Mouse (Mus musculus) hindbrain, embryonic 10.5 days (tissue): Measurements from ENCODE around the gene Sds. TPM values are rescaled to one million over a fixed set of nuclear protein-coding genes. Genes with fewer than 3 reads are reported as not detected.

Experiments used
- DNase-seq: peaks from one replicate; pipeline ENCODE4 v3.0.0-alpha.2; 2017; ENCODE audit warnings: low spot score
- H3K27ac ChIP-seq: fragments of 300-500 bp; sonication (generic); 2 replicates; pipeline ENCODE4 v1.5.1; 2016; ENCODE audit warnings: mild to moderate bottlenecking, moderate library complexity
- H3K27me3 ChIP-seq: fragments of 300-500 bp; sonication (generic); 2 replicates; pipeline ENCODE4 v1.6.1; 2016; ENCODE audit warnings: mild to moderate bottlenecking; ENCODE audit not compliant: poor library complexity, insufficient read depth, severe bottlenecking
- H3K36me3 ChIP-seq: fragments of 300-500 bp; sonication (generic); 2 replicates; pipeline ENCODE4 v1.6.1; 2016; ENCODE audit warnings: mild to moderate bottlenecking, moderate library complexity
- H3K4me1 ChIP-seq: fragments of 300-500 bp; sonication (generic); replicated peaks from 2 replicates; pipeline ENCODE4 v1.6.1; 2016; ENCODE audit warnings: mild to moderate bottlenecking
- H3K4me3 ChIP-seq: fragments of 300-500 bp; sonication (generic); 2 replicates; pipeline ENCODE4 v1.5.1; 2016; ENCODE audit warnings: mild to moderate bottlenecking, moderate library complexity
- H3K9me3 ChIP-seq: fragments of 300-500 bp; sonication (generic); 2 replicates; pipeline ENCODE4 v1.6.1; 2016; ENCODE audit warnings: mild to moderate bottlenecking, moderate library complexity
- WGBS: fragments of 180-500 bp; shearing (Covaris S2); methylation state at CpG from one replicate; pipeline ENCODE4 v1.1.7; 2016; 5-methylcytosine and 5-hydroxymethylcytosine counted together
- polyA plus RNA-seq: library from polyadenylated mRNA; unstranded; fragments of >200 nt; fragmentation: Nextera tagmentation; extraction: Ambion mirVana; gene quantifications from 2 replicates; pipeline ENCODE4 v1.2.1, GENCODE M21; 2016

Gene Sds
- polyA plus RNA-seq, 1 experiment from 2014 or later, result not detected

DNA sequence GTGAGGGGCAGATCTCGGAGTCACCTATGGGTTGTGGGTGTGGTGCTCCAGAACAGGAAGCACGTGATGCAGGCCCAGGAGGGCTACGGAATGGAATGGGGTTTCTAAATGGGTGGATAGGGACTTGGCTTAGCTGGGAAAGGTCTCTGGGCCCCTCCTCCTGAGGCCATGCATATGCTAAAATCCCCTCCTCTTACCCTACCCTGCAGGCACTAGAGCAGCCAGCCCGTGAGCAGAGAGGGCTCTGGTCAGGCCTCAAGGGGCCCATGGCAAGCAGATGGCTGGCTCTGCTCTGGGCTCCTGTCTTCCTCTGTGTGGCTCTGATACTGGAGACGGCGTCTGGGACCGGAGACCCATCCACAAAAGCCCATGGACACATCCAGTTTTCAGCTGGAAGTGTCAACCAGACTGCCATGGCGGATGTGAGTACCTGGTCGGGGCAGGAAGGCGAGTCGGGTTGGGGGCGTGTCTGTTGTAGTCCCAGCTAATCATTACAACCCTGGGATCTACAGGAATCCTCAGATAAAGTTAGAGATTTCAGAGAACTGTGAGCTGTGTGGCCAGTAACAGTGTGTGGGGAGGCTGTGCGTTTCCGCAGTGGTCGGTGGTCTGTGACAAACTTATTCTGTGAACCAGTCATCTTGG is 36.7 kb downstream of the Sds start:
- no peaks in the 10 kb centered on the region for H3K36me3 ChIP-seq
- no peak overlapping the region for H3K27ac ChIP-seq
- peaks cover 5% of the 10 kb centered on the region for H3K9me3 ChIP-seq
- H3K4me3 ChIP-seq, result no peak overlapping the region
- peaks cover 70% of the 10 kb centered on the region for H3K4me1 ChIP-seq
- peak; percentile 35 for DNase-seq
- H3K27me3 ChIP-seq, result peaks cover 19% of the 10 kb centered on the region
- 36% methylated on average over 15 of the region's 15 CpGs for WGBS

DNA sequence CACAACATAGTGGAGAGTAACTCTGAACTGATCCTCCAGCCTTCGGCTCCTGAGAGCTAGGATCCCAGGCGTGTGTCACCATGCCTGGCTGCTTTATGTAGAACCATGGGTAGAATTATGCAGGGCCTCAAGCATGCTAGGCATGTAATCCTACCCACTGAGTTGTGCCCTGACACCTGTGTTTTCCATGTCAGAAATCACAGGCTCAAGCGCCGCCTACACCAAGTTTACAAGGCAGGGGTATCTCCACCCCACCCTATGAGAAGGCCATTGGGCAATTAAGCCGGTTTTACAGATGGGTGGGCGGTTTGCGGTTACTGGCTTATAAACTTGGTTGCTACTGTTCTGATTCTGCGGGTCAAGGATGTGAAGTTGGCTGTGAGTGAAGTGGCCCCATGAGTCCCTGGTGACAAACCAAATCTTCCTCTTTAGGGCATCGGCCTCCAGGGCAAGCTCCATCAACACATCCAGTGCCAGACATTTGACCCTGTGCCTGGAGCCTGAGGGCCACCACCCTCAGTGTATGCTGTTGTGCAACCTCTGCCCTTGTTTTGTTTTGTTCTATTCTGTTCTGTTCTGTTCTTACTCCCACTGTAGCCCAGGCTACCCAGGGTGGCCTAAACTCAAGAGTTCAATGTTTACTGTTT is 37.8 kb downstream of the Sds start:
- no peak overlapping the region for H3K4me3 ChIP-seq
- 88% methylated on average over 9 of the region's 9 CpGs for WGBS
- H3K27ac ChIP-seq, result no peak overlapping the region
- H3K27me3 ChIP-seq, result peaks cover 19% of the 10 kb centered on the region
- H3K9me3 ChIP-seq, result peaks cover 3% of the 10 kb centered on the region
- peaks cover 71% of the 10 kb centered on the region for H3K4me1 ChIP-seq
- no peaks in the 10 kb centered on the region for H3K36me3 ChIP-seq
- DNase-seq, result no peak

DNA sequence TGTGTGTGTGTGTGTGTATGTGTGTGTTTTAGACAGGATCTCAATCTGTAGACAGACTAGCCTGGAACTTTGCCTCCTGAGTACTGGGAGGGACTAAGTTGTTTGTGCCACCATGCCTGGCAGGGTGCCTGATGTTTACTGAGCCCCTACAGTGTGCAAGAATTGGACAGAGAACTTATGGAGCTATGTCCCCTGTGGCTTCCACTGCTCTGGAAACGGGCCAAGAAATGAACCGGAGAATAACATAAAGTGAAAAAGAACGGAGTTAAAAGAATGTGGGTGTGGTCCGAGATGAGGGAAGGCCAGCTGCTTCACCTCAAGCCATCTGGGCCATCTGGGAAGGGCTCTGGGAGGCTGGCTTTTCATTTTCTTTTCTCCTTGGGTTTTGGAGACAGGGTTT is 38.4 kb downstream of the Sds start:
- no peak overlapping the region for H3K4me3 ChIP-seq
- no peak for DNase-seq
- H3K27ac ChIP-seq, result peak overlapping the region; percentile 50; the same call in 1 of the 2 replicates
- H3K36me3 ChIP-seq, result no peaks in the 10 kb centered on the region
- peaks cover 19% of the 10 kb centered on the region for H3K27me3 ChIP-seq
- WGBS, result 53% methylated on average over 4 of the region's 4 CpGs
- peaks cover 71% of the 10 kb centered on the region for H3K4me1 ChIP-seq
- H3K9me3 ChIP-seq, result no peaks in the 10 kb centered on the region

DNA sequence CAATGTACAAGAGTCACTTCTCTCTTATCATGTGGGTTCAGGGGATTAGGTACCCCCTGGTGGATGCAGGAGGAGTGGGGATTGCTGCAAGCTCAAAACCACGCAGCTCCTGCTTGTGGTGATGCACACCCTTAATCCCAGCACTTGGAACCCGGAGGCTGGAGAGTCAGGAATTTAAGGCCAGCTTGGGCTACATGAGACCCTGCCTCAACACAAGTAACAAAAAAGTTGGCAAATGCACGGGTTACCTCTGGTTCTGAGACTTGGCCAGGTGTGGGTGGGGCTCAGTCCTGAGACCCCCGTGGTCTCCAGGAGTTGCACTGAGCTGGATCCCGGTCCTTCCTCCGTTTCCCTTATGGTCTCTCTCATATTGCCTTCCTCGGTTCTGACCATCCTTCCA is 39.1 kb downstream of the Sds start:
- Histone ChIP-seq H3K9me3 (no peaks in the 10 kb centered on the region), H3K4me3 (no peak overlapping the region), H3K27me3 (peaks cover 19% of the 10 kb centered on the region), H3K27ac (0 out of 2 replicates have a peak overlapping the region, but pooled peaks have one; percentile 50), H3K4me1 (peaks cover 66% of the 10 kb centered on the region), H3K36me3 (no peaks in the 10 kb centered on the region)
- 79% methylated on average over 7 of the region's 7 CpGs for WGBS
- no peak for DNase-seq

DNA sequence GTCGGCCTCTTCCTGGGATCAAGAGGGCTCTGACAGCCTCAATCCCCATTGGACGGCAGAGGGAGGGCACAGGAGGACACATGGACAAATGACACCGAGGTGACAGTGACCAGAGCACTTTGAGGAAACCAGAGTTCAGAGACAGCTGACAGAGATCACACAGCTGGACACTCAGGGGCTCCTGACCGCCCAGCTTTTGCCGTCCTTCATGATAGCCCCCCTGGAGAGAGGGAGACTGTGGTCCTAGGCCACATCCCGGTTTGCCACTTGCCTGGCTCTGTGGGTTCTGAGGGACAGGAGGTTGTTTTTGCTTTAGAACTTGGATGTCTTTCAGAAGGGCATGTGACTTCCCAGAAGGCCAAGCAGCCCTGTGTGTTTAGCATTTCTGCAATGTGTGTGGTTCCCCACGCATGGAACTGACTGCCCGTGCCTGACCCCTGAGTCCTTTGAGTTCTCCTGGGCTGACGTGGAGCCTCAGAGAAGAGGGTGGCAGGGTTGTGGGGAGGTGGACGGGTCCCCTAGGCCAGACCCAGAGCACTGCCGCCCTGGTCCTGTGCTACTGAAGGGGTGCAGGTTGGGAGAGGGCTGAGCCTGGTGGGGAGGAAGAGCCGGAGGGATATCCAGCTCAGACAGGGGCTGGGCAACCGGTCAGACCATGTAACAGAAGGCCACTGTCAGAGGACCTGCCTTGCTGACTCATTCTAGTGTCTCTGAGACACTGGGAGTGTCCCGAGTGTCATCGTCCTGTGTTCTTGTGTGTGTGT is 40.1 kb downstream of the Sds start:
- Histone ChIP-seq H3K27ac (peak overlapping the region; percentile 72), H3K4me3 (no peak overlapping the region), H3K4me1 (peaks cover 56% of the 10 kb centered on the region), H3K9me3 (no peaks in the 10 kb centered on the region), H3K36me3 (no peaks in the 10 kb centered on the region), H3K27me3 (peaks cover 16% of the 10 kb centered on the region)
- no peak for DNase-seq
- 63% methylated on average over 15 of the region's 15 CpGs for WGBS

DNA sequence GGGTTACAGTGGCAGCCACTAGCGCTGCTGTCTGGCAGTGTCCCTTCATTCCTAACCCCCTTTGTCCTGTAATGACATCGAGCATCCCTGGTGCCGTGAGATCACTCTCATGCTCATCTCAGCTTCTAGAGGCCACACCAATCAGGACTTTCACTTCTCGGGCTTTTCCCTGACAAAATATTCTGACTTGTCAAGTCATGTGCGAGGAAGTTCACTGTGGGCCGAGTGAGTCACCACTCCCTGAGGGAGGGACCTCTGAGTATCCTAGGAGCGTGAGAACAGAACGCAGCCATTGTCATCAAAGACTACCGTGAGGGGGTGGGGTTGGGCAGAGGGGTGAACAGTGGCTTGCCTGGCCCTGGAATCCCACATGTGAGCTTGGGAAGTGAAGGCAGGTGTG is 41.2 kb downstream of the Sds start:
- no peak for DNase-seq
- Histone ChIP-seq H3K9me3 (no peaks in the 10 kb centered on the region), H3K27me3 (peaks cover 5% of the 10 kb centered on the region; the same call in 1 of the 2 replicates), H3K4me1 (peaks cover 51% of the 10 kb centered on the region), H3K4me3 (no peak overlapping the region), H3K36me3 (0 out of 2 replicates have a peak, but pooled peaks cover under 1% of the 10 kb centered on the region), H3K27ac (peak overlapping the region; percentile 56)
- WGBS, result 53% methylated on average over 9 of the region's 9 CpGs

DNA sequence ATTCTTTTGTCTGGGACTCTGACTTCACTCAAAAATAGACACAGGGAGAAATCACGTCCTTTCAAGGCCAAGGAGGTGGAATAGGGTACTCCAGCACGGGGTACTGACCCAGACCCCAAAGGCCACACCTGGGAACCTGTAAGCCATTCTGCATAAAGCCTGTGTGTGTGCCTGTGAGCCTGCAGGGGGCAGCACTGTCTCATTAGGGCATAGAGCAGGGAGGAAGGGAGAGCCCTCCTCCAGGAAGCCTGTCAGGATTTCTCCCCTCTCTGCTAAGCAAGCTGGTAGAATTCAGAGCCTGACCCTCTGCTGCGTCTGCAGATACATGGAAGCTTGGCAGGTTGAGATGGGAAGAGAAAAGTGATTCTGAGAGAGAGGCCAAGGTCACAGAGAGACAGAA is 46.3 kb downstream of the Sds start:
- H3K4me1 ChIP-seq, result peaks cover 15% of the 10 kb centered on the region
- DNase-seq, result no peak
- no peak overlapping the region for H3K4me3 ChIP-seq
- H3K36me3 ChIP-seq, result peaks cover 9% of the 10 kb centered on the region; the same call in 1 of the 2 replicates
- WGBS, result 72% methylated on average over 3 of the region's 3 CpGs
- no peaks in the 10 kb centered on the region for H3K9me3 ChIP-seq
- H3K27me3 ChIP-seq, result no peaks in the 10 kb centered on the region
- no peak overlapping the region for H3K27ac ChIP-seq

DNA sequence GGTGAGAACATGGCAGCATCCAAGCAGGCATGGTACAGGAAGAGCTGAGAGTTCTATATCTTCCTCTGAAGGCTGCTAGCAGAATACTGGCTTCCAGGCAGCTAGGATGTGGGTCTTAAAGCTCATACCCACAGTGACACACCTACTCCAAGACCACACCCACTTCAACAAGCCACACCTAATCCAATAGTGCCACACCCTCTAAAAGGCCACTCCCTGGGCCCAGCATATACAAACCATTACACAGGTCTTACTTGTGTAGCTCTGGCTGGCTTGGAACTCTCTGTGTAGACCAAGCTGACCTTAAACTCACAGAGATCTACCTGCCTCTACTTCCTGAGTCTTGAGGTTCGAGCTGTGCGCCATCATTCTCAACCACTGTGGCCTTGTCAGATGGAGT is 48.4 kb downstream of the Sds start:
- no peaks in the 10 kb centered on the region for H3K9me3 ChIP-seq
- H3K27ac ChIP-seq, result no peak overlapping the region
- peaks cover 13% of the 10 kb centered on the region; the same call in 1 of the 2 replicates for H3K36me3 ChIP-seq
- H3K4me1 ChIP-seq, result peaks cover 10% of the 10 kb centered on the region
- no peaks in the 10 kb centered on the region for H3K27me3 ChIP-seq
- no peak overlapping the region for H3K4me3 ChIP-seq
- 92% methylated on average over 2 of the region's 2 CpGs for WGBS
- DNase-seq, result no peak

DNA sequence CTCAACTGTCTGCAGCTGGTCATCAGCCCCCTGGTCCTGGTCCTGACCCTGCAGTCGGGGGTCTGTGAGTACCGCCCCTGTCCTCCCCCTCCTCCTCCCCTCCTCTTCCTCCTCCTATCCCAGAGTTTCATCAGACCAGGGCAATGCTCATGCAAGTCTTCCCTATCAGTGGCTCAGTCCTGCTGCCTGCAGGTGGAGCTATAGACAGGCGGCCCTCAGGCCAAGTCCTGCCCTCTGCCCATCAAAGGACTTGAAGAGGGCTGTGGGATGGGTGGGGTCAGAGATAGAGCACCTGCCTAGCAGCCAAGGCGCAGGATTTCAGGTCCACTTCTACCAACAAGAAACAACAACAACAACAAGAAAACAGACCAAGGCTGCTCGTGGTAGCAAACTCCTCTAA is 49.4 kb downstream of the Sds start:
- 37% methylated on average over 5 of the region's 5 CpGs for WGBS
- peaks cover 14% of the 10 kb centered on the region for H3K36me3 ChIP-seq
- no peak overlapping the region for H3K4me3 ChIP-seq
- no peak for DNase-seq
- H3K4me1 ChIP-seq, result peaks cover 10% of the 10 kb centered on the region
- no peak overlapping the region; the same call in 1 of the 2 replicates for H3K27ac ChIP-seq
- H3K9me3 ChIP-seq, result no peaks in the 10 kb centered on the region
- no peaks in the 10 kb centered on the region for H3K27me3 ChIP-seq

DNA sequence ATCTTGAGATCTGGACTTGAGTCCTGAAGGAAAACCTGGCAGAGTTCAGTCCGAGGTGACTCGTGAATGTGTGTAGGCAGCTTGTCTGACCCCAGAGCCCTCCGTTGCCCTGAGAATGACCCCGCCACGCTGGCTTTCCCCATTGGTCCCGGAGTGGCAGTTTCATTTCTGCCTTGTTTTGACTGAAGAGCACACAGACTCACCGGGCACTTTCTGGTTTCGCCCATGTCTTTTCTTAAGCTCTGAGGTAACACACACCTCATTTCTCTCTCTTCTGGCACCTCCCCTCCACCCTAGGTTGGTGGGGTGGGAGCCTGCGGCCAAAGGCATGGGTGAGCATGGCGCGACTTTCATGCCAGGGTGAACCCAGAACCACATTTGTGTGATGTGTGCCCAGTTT is 50.0 kb downstream of the Sds start:
- H3K36me3 ChIP-seq, result peaks cover 16% of the 10 kb centered on the region
- H3K4me3 ChIP-seq, result no peak overlapping the region
- no peaks in the 10 kb centered on the region for H3K27me3 ChIP-seq
- 79% methylated on average over 11 of the region's 11 CpGs for WGBS
- no peak overlapping the region for H3K27ac ChIP-seq
- H3K4me1 ChIP-seq, result peaks cover 10% of the 10 kb centered on the region
- no peaks in the 10 kb centered on the region for H3K9me3 ChIP-seq
- DNase-seq, result no peak

DNA sequence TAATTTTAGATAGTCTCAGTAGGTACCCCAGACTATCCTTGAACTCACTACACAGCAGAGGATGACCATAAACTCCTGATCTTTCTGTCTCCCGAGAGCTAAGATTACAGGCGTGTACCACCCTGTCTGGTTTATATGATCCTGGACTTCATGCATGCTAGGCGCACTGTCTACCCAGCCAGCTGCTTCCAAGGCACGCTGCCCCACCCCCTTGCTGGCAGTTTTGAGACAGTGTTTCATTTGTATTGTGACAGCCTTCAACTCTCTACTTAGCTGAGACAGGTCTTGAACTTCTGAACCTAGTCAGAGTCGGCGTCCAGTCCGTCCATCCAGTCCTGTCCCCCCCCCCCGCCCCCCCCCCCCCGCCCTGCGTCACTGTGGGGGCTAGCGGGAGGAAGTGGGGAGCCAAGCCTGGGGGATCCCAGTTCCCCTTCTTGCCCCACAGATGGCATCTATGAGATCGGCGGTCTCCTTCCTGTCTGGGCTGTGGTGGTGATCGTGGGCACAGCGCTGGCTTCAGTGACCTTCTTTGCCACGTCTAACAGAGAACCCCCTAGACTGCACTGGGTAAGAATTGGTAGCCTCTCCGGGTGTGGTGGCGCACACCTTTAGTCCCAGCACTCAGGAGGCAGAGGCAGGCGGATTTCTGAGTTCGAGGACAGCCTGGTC is 51.1 kb downstream of the Sds start:
- Histone ChIP-seq H3K27ac (no peak overlapping the region), H3K4me1 (peaks cover 10% of the 10 kb centered on the region), H3K36me3 (peaks cover 16% of the 10 kb centered on the region), H3K27me3 (no peaks in the 10 kb centered on the region), H3K9me3 (no peaks in the 10 kb centered on the region), H3K4me3 (no peak overlapping the region)
- 88% methylated on average over 20 of the region's 20 CpGs for WGBS
- DNase-seq, result no peak

DNA sequence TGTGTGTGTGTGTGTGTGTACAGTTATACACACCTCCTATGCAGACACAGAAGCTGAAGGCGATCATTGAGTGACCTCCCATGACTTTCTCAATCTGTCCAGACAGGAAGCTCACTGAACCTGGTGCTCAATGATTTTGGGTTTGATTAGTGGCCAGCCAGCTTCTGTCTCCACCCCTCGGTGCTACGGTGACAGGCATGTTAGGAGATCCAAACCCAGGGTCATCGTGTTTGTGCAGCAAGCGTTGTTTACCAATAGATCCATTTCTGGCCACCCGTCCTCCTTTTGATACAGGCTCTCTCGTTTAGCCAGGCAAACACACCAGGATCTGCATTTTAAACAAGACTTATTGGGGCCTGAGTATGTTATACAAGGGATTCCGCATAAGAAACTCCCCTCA is 55.3 kb downstream of the Sds start:
- 86% methylated on average over 8 of the region's 8 CpGs for WGBS
- Histone ChIP-seq H3K36me3 (peaks cover 8% of the 10 kb centered on the region), H3K9me3 (no peaks in the 10 kb centered on the region), H3K27ac (no peak overlapping the region), H3K4me1 (peaks cover 37% of the 10 kb centered on the region), H3K27me3 (no peaks in the 10 kb centered on the region), H3K4me3 (no peak overlapping the region)
- DNase-seq, result no peak
